Mouse (Mus musculus) ovary, adult 18-20 months (tissue): ENCODE results near the gene Hebp1.

ENCODE experiments used
- DNase-seq: peaks from one replicate; pipeline ENCODE4 v3.0.0; 2022; ENCODE audit warnings: low spot score, mixed read lengths

The Hebp1 gene

GRCm38 (mm10) chr6:135116479-135116878 is 81.3 kb downstream of the Hebp1 start:
- no peak for DNase-seq

- DNase-seq: no peak
These were observed 84.7 kb downstream of the Hebp1 start for GRCm38 (mm10) chr6:135113114-135113436.

DNA sequence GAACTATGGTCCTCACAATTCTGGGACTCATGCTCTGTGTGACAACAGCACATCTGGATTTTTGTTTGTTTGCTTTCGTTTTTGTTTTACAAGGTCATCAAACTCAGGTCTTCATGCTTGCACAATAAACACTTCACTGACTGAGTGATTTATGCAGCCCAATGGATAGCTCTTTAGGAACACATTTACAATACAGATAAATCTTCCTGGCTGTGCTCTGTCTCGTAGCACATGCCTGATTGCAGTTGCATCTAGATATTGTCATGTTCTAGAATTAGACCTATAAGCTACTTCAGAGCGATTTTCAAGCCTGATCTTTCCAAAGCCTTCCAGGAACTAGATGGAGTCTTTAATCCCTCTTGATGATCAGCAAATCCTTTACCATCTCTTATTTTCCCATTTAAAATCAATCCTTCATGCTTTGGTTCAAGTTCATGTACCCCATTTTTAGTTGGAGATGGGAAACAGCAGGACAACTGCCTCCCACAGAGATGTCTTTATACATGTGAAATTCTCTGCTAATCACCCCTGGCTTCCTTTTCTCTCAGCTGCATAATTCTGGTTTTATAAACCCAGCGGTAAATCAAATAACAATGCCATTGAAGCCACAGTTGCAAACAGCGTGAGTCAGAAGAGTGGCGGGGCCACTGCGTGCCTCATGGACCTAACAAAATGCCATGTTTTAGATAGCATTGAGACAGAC is 85.3 kb downstream of the Hebp1 start:
- DNase-seq: no peak

DNA sequence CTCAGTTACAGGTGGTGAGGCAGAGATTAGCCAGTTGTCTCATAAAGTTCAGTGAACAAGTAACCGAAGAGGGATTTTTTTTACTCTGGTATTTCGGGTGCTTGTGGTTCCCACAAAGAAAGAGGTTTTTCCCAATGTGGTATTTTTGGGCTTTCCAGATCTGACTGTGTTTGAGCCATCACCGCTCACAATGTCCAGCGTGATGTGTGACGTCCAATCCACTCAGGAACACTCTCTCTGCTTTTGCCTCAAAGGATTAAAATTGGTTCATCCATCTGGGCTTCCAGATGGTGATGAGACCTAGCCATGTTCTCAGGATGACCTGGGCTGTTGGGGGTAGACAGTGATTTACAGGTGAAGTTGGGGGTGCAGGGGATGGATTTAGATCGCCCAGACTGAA is 90.8 kb downstream of the Hebp1 start:
- no peak for DNase-seq

GRCm38 (mm10) chr6:135102736-135103303 is 95.0 kb downstream of the Hebp1 start:
- DNase-seq: no peak

- DNase-seq: no peak
These were observed 96.9 kb downstream of the Hebp1 start for GRCm38 (mm10) chr6:135100787-135101472.

DNA sequence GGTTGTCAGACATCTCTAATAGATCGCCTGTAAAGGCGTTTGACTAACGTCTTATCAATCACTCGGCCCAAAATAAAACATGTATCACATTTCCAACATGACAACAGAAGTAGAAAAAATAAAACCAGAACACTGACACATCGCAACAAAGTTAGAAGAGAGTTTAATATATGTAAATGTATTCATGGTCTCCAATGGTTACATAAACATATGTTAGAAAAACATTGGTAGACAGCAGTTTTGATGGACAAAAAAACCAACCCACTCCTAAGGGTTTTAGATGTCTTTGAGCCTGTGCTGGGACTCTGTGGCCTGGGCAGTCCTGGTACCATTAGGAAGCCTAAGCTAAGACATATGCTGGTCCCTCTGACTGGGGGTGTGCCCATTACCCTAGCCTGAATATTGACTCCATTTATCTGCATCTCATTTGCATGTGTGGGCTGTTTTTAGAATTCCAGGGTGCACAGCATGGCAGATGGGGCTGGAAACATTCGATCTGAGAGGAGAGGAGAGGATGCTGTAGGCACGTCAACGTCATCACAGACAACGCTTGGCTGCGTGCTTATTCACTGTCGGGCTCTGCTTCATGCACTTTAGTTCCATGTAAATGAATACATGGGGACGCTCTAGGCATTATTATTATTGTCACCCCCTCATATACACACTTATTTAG is 104.9 kb downstream of the Hebp1 start:
- DNase-seq: no peak

GRCm38 (mm10) chr6:135090661-135091060 is 107.2 kb downstream of the Hebp1 start:
- DNase-seq: no peak

DNA sequence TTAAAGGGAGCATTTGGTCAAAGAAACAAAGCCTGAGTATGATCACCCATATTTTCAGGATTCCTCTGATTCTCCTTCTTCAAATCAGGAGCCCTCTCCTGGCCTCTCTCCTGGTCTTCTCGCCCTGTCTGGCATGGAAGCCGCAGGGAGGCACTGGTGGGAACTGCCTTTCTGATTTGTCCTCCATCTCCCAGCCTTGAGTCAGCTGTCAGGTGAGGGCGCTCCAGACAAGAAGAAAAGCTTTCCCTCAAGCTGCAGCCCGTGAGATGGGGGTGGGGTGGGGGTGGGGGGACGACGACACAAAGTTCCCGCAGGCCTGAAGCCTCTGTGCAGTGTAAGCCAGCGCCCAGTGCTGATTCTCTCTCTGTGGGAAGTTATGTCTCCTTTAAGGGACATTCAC is 108.0 kb downstream of the Hebp1 start:
- no peak for DNase-seq

GRCm38 (mm10) chr6:135087721-135088451 is 109.9 kb downstream of the Hebp1 start:
- peak; percentile 13 for DNase-seq
